Mouse (Mus musculus) lung, postnatal 4 days (tissue): ENCODE results near the gene Fam149b.
A peak's percentile ranks its signal among the peaks of the same experiment; 100 is the strongest.
"Not testable (repeated sequence)": the region's sequence is repeated elsewhere in the genome, so short reads cannot be mapped to it uniquely, and the experiment has no call there.

Source experiments
- DNase-seq, 2 experiments: peaks; one replicate each; pipeline ENCODE4 v3.0.0; 2021

Fam149b gene

DNA sequence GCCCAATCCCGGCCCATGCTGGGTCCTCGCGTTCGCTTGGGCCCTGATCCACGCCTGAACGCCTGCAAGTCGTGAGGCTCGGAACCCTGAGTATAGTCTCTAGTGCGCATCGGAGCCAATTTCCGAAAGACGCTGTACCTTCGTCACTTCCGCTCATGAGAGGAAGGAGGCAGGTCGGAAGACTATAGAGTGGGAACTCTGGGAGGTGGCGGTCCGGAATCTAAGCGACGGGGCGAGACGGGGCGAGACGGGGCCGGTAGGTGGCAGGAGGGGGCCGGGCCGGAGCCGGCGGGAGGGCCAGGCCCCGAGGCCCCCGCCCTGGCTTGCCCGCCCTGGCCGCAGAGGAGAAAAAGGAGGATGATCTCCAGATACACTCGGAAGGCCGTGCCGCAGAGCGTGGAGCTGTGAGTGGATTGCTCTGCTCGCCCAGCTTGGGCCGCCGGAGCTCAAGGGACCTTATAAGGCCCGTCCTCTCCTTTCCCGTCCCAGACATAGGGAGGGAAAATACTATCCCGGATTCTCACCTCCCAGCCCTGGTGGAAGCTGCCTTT lies at the start of gene Fam149b, which contains the start of gene Ecd:
Gene Fam149b (plus strand): TSS at position 172 of the 551 bp plus-strand sequence.
Gene Ecd (minus strand): TSS at position 131 of the 551 bp plus-strand sequence.
- DNase-seq, result peak; percentile 93 to 96

DNA sequence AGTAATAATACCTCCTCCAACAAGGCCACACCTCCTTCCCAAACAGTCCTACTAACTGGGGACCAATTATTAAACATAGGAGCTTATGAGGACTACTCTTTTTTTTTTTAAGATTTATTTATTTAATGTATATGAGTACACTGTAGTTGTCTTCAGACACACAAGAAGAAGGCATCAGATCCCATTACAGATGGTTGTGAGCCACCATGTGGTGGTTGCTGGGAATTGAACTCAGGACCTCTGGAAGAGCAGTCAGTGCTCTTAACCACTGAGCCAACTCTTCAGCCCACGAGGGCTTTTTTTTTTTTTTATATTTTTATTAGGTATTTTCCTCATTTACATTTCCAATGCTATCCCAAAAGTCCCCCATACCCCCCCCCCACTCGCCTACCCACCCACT lies 42.9 kb upstream of the Fam149b start:
- DNase-seq, result not testable (repeated sequence)

GRCm38 (mm10) chr14:20315137-20315536 lies 32.8 kb upstream of the Fam149b start:
- DNase-seq, result no peak

- DNase-seq, result peak; percentile 37 to 59
Observed at GRCm38 (mm10) chr14:20319420-20319819, 28.5 kb upstream of the Fam149b start.

DNA sequence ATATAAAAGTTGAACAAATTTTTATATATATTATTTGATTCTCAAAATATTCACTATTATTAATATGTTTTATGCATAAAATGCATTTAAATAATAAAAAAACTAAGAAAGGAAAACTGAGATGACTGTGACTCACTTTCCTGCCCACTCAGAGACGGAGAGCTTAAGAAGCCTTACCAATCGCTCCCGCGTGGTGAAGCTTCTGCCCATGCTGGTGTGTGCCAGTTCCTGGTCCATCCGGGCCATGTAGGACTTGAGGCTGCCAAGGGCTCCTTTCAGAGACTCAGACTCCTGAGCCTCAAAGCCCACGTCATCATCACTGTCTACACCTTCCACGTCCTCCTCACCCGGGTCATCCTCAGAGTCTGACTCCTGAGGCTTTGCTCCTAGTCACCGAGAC lies 23.8 kb upstream of the Fam149b start:
- DNase-seq, result no peak

DNA sequence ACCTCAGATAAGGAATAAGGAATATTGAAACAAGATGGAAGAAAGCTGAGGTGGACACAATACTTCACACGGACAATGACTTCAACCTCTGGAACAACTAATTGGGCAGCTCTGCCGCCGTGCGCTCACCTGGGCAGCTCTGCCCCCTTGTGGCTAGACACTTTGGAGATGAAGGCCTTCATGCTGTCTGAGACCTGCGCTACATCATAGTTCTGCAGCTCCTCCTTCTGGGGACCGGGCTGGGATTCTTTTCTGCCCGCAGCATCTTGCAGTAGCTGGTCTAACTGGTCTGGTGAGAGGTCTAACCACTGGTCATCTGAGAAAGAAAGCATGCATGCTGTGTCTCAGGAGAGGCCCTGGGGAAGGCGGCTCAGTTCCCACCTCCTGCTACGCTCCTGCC lies 19.5 kb upstream of the Fam149b start:
- peak; percentile 32 to 34 for DNase-seq

- DNase-seq, result no peak
Observed at GRCm38 (mm10) chr14:20331316-20331715, 16.6 kb upstream of the Fam149b start.

- DNase-seq, result no peak
Observed at GRCm38 (mm10) chr14:20339415-20339814, 8.5 kb upstream of the Fam149b start.

DNA sequence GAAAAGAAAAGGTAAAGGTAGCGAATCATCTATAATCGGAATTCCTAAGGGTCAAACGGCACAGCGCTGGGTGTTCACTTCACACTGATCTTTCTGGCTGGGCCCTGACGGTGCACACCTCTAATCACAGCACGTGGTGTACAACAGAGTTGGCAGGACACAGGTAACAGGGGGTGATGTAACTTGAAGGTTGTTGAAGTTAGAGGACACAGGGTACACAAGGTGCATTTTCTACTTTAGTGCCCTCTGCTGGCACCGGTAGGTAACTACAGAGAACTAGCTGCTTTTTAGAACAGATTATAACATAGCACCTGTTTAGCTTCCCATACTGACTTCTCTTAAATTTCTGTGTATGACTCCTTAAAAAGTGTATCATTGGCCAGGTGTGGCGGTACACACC lies 7.8 kb upstream of the Fam149b start:
- peak in 1 of 2 experiments; percentile 21 for DNase-seq

GRCm38 (mm10) chr14:20340866-20341265 lies 7.1 kb upstream of the Fam149b start:
- no peak for DNase-seq

DNA sequence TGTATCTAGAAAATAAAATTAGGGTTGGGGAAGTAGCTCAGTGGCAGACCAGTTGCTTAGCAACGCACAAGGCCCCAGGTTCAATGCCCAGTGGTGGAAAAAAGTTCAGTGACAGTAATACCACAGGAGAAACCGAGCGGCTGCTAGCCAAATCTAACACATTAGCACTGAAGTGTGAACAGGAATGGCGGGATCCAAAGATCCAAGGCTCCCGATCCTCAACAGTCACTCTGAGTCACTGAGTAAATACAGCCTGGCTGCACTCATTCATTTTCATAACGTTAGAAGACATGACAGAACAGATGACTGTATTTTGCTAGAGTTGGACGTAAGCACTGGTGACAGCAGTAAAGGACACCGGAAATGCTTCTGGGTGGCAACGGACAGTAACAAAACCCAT lies 2.1 kb upstream of the Fam149b start:
- DNase-seq, result no peak

DNA sequence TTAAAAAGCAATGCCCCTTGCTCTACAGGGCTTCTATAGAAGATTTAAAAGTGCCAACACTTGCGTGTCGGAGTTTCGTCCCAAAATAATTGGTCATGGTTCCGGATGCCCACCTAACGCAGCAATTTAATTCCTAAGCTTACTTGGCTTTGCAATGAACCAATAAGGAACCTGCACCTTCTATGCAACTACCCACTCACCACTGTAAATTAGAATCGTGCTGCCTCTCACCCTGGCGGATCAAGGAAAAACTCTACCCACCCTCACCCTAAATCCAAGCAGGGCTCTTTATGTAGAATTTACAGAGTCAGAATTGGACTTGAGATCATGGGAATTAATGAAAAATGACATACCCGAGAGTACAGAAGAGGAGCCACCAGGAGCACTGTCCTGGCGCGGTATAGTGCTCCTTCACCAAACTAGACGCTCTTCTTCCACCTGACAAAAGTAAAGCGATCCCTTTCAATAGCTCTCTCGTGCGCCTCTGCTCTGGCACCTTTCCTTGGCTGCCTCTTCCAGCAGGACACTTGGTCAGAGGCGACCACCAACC lies 446 bp upstream of the Fam149b start:
- no peak for DNase-seq

- no peak for DNase-seq
Observed at GRCm38 (mm10) chr14:20363230-20363629, 15.3 kb downstream of the Fam149b start.

GRCm38 (mm10) chr14:20368271-20368670 lies 20.3 kb downstream of the Fam149b start:
- no peak for DNase-seq

DNA sequence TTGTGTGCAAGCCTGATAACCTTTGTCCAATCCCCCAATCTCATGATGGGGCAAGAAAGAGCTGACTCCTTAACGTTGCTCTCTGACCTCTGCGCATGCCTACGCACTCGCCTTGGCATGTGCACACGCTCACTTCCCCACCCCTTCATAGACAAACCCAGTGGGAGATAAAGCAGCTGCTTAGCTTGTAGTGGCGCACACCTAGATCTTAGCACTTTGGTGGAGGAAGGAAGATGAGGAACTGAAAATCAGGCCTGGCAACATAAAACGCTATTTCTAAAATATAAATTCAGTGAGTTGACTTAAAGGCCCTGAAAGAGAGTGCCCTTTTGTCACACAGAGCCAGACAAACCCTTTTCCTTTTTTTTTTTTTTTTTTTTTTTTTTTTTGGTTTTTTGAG lies 22.8 kb downstream of the Fam149b start:
- DNase-seq, result no peak

GRCm38 (mm10) chr14:20371854-20372253 lies 23.9 kb downstream of the Fam149b start:
- DNase-seq, result no peak

GRCm38 (mm10) chr14:20377112-20377521 lies 29.2 kb downstream of the Fam149b start:
- DNase-seq, result no peak

DNA sequence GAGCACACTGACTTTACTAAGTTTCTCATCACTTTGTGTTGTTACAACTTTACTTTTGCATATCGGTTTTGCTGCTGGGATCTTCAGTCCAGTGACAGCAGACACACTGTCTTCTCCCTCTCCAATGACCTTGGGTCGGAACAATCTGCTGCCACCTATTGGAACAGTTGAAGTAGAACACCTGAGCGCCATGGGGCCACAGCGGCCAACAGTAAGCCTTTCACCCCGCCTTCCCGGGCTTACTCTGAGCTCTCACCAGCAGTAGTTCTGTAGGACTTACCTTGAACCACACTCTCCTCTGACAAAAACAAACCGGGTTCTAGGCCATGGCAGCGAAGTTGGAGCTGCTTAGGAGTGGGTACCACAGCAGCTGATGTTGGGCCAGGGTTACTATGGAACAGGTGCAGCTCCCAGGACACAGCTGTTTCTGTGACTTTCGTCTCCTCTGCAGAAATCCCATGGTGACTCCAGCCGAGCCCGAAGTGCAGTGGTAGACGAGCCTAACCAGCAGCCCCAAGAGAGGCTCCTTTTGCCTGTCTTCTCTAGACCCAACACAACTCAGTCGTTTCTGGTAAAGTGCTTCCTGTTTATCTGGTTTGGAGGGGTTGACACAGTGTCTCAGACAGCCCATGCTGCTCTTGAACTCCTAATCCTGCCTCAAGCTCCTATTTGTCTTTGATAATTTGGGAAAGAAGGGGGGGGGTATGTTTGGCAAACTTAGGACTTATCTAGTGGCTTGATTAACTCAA lies 30.5 kb downstream of the Fam149b start:
- peak; percentile 50 to 65 for DNase-seq

- peak; percentile 12 to 38 for DNase-seq
Observed at GRCm38 (mm10) chr14:20379087-20379640, 31.2 kb downstream of the Fam149b start.

GRCm38 (mm10) chr14:20379753-20380430 lies 31.9 kb downstream of the Fam149b start:
- DNase-seq, result no peak

DNA sequence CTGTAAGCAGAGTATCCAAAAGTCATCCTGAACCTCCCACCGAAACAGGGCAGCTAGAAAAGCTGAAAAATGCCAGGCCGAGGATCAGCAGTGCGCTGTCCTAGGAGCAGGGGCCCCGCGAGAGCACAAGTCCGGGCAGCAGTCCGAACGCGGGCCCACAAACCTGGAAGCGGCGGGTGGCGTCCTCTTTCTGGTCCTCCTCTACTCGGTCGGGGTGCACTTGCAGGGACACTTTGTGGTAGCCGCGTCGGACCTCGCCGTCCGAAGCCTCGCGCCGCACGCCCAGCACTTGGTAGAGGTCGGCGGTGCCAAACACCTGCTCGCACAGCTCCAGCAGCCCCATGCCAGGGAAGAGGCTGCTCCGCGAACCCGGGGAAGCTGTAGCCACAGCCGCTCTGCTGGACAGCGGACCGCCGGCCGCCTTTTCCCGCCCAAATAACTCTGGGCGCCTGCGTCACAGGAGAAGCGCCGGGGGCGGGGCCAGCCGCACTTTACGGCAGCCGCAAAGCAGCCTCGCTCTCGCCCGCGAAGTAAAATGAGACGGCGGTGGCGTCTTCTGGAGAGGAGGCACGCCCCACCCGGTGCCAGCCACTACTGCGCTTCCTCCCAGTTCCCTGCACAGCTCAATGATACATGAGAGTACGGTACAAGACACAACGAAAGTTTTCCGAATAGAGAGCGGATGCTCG lies 40.6 kb downstream of the Fam149b start, which contains the start of gene Dnajc9:
Gene Dnajc9 (minus strand): TSS at position 470 of the 689 bp plus-strand sequence.
- DNase-seq, result peak; percentile 96 to 97

GRCm38 (mm10) chr14:20389446-20390079 lies 41.6 kb downstream of the Fam149b start:
- DNase-seq, result no peak
